Comparison of ENCODE assay signal across 16 mouse cellular contexts in the genomic region with DNA sequence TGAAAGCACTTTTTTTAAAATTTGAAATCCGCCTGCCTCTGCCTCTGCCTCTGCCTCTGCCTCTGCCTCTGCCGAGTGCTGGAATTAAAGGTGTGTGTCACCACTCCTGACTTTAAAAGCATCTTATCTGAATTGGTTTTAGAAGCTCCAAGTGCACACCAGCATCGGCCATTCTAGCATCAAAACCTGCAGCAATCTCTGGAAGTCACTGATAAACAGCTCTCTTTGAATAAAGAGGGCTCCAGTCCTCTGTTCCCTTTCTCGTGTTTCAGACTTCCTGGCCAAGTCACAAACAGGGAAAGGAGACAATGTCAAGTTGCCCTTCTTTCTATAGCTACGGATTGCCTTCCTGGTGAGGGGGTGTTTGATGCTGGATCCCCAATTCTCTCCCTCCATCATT.
DNase-seq lines count a peak whose midpoint lies in the region; ATAC-seq lines count a peak whose summit lies in the region.
"Had no signal": no experiment of that assay in that cellular context is flagged by ENCODE, and none has a peak within 500 bp of the region (broad histone marks: within the 10 kb centered on the region; RNA-seq: fewer than 3 reads in every experiment).

No protein-coding gene starts in this region.

- WGBS in heart, embryonic 14.5 days, result 17% methylated on average over 5 of the region's 5 CpGs
- WGBS in lung, embryonic 15.5 days, result 46% methylated on average over 5 of the region's 5 CpGs
- 73% methylated on average over 5 of the region's 5 CpGs for WGBS in limb, embryonic 10.5 days

- intact Hi-C loops in heart, postnatal 36 days (cut with DNase I), result loop anchor here (2.0 kb wide), 1 partner anchor 77 kb away; no protein-coding TSS in a partner anchor

- 0 out of 2 replicates have a peak, but pooled peaks cover 5% of the 10 kb centered on the region for H3K9me3 ChIP-seq in heart, embryonic 14.5 days (ENCODE audit: control insufficient read depth, low read length)
- H3K9me3 ChIP-seq in lung, embryonic 15.5 days, result no peaks in the 10 kb centered on the region
- no peaks in the 10 kb centered on the region for H3K9me3 ChIP-seq in limb, embryonic 10.5 days (replicated peaks)
- H3K9me3 ChIP-seq: midbrain, embryonic 12.5 days had no signal

- H3K4me3 ChIP-seq in heart, embryonic 14.5 days (ENCODE audit: control insufficient read depth in 1 of 2, insufficient read depth in 1 of 2, low read depth in 1 of 2, low read length in 2 of 2), result no peak overlapping the region
- H3K4me3 ChIP-seq in lung, embryonic 15.5 days, result no peak overlapping the region
- no peak overlapping the region for H3K4me3 ChIP-seq in limb, embryonic 10.5 days
- H3K4me3 ChIP-seq: layer of hippocampus, adult 2 months; midbrain, embryonic 12.5 days; myocyte had no signal

- H3K27me3 ChIP-seq in heart, embryonic 14.5 days (ENCODE audit: control insufficient read depth, insufficient read depth, low read length), result no peaks in the 10 kb centered on the region
- no peaks in the 10 kb centered on the region for H3K27me3 ChIP-seq in lung, embryonic 15.5 days
- H3K27me3 ChIP-seq in limb, embryonic 10.5 days (ENCODE audit: low read depth, poor library complexity, severe bottlenecking), result 0 out of 2 replicates have a peak, but pooled peaks cover 4% of the 10 kb centered on the region
- H3K27me3 ChIP-seq: midbrain, embryonic 12.5 days had no signal

- H3K27ac ChIP-seq in heart, embryonic 14.5 days (replicated peaks in 1 of 2; ENCODE audit: control insufficient read depth in 1 of 2, insufficient read depth in 1 of 2, low read depth in 2 of 2, low read length in 2 of 2), result peak overlapping the region; percentile 13 to 84
- H3K27ac ChIP-seq in lung, embryonic 15.5 days, result peak overlapping the region; percentile 69
- 0 out of 2 replicates have a peak overlapping the region, but pooled peaks have one; percentile 7 for H3K27ac ChIP-seq in limb, embryonic 10.5 days
- H3K27ac ChIP-seq: midbrain, embryonic 12.5 days had no signal

- H3K9ac ChIP-seq in heart, embryonic 14.5 days (ENCODE audit: low read length), result no peak overlapping the region
- H3K9ac ChIP-seq in lung, embryonic 15.5 days, result no peak overlapping the region
- H3K9ac ChIP-seq: midbrain, embryonic 12.5 days had no signal

- DNase-seq in heart, postnatal 36 days, result no peak
- DNase-seq in lung, adult 18-20 months, result no peak
- DNase-seq in limb, embryonic 10.5 days (ENCODE audit: low spot score), result no peak
- no peak for DNase-seq in cerebellum, adult 11 months
- DNase-seq in layer of hippocampus, adult 8-10 months (ENCODE audit: low spot score in 2 of 2), result no peak
- DNase-seq: adrenal gland, postnatal 14 days; kidney, adult 18-20 months; right cerebral cortex, adult 18-20 months; thymus, postnatal 14 days had no signal

- H3K4me1 ChIP-seq in heart, embryonic 14.5 days (ENCODE audit: control insufficient read depth in 2 of 2, insufficient read depth in 2 of 2, low read length in 2 of 2), result peaks cover 33 to 49% of the 10 kb centered on the region in 2 experiments
- H3K4me1 ChIP-seq in lung, embryonic 15.5 days, result peaks cover 52% of the 10 kb centered on the region
- H3K4me1 ChIP-seq in limb, embryonic 10.5 days, result peaks cover 28% of the 10 kb centered on the region

- H3K36me3 ChIP-seq in heart, embryonic 14.5 days (ENCODE audit: control insufficient read depth, insufficient read depth, low read length), result no peaks in the 10 kb centered on the region
- no peaks in the 10 kb centered on the region for H3K36me3 ChIP-seq in lung, embryonic 15.5 days
- H3K36me3 ChIP-seq in limb, embryonic 10.5 days, result no peaks in the 10 kb centered on the region
- H3K36me3 ChIP-seq: midbrain, embryonic 12.5 days had no signal

- no peak overlapping the region for H3K4me2 ChIP-seq in heart, embryonic 14.5 days (ENCODE audit: low read length)
- no peak overlapping the region for H3K4me2 ChIP-seq in lung, embryonic 15.5 days
- H3K4me2 ChIP-seq: midbrain, embryonic 12.5 days had no signal

- ATAC-seq in heart, embryonic 14.5 days (ENCODE audit: insufficient number of reproducible peaks, insufficient read depth, low FRiP score, low read depth), result no peak
- no peak for ATAC-seq in lung, embryonic 15.5 days (ENCODE audit: borderline replicate concordance, extremely low read depth, low FRiP score, low TSS enrichment)
- peak; percentile 38 for ATAC-seq in megakaryocyte progenitor cell, adult 5-6 weeks (replicated peaks; ENCODE audit: poor library complexity)
- ATAC-seq: forebrain, embryonic 14.5 days had no signal

Comparison
In these comparisons a context has a peak if more than half of its experiments do, and no peak if none do; other contexts are left out.
1. H3K27ac ChIP-seq: peak in every context shown above with its lines; median percentile 69 in lung, embryonic 15.5 days; 48 in heart, embryonic 14.5 days; 7 in limb, embryonic 10.5 days.